Mouse (Mus musculus) erythroid progenitor cell, adult 5-6 weeks (primary cell): ENCODE data around the gene Ube2t. TPM values are rescaled to one million over a fixed set of nuclear protein-coding genes. Genes with fewer than 3 reads are reported as not detected.

ENCODE experiments used
- ATAC-seq: replicated peaks from 2 replicates; pipeline ENCODE4 v1.8.0; 2016; ENCODE audit warnings: moderate number of reproducible peaks, mild to moderate bottlenecking, moderate TSS enrichment, inconsistent platforms; ENCODE audit not compliant: poor library complexity, low FRiP score, severe bottlenecking
- total RNA-seq, 2 experiments: library from RNA; stranded (forward) in 1 of 2; stranded (reverse) in 1 of 2; fragments of 150-400 nt in 1 of 2; fragments of 186-747, 209-891 nt in 1 of 2; gene quantifications; 2 replicates each; pipeline versions ENCODE4 v1.2.3 to v1.2.4; 2015 to 2017; ENCODE audit warnings: low replicate concordance in 2 of 2

Gene Ube2t
- total RNA-seq (2015; ENCODE audit: low replicate concordance): 190 and 216 TPM in 2 replicates
- total RNA-seq (2017; ENCODE audit: low replicate concordance): 59.8 and 74.3 TPM in 2 replicates

DNA sequence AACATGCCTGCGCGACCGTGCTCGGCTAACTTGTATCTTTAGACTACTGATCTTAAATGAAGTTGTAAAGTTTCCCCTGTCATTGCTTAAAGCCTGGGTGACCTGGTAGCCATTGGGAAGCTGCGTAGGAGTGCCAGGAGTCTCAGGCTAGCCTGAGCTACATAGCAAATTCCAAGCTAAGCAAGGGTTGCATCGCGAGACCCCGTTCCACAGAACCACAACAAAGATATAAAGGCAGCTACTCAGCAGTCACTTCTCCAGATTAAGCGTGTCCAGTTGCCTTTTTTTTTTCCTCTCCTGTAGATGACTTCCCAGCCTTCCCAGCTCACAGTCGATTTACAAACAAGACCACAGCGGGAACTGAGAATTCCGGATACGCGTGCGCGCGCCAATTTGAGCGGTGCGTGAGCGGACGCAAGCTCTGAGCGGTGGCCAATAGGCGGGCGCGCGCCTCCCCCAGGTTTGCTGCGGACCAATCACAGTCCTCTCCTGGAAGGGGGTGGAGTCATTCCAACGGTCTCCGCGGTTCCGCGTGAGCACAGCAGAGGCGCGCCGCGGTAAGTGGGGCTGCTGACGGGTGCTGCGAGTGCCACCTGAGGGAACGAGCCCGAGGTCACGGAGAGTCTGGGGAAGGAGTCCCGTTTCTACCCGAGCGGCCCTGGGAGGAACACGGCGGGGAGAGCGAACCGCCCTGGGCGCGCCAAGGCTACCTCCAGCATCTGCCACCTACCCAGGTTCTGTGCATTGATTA, at the start of gene Ube2t:
TSS of gene Ube2t (plus strand) at position 513 of the 751 bp plus-strand sequence.
- peak; percentile 96 for ATAC-seq

DNA sequence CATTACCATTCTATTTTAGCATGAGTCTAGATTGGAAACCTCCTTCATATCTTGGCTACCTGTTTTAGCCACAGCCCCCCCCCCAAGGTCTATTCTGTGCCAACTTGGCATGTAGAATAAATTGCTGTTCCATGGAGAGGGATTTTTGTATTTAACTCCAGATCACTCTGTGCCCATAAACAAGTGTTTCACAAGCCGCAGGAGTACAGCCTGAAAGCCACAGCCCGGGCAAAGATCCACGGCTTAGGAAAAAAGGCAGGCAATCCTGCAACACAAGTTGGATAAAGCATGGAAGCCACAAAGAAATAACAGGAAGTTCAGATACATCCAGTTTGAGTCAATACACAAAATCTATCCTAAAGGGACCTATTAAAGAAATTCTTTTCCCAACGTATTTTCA, 48.8 kb upstream of the Ube2t start:
- no peak for ATAC-seq

DNA sequence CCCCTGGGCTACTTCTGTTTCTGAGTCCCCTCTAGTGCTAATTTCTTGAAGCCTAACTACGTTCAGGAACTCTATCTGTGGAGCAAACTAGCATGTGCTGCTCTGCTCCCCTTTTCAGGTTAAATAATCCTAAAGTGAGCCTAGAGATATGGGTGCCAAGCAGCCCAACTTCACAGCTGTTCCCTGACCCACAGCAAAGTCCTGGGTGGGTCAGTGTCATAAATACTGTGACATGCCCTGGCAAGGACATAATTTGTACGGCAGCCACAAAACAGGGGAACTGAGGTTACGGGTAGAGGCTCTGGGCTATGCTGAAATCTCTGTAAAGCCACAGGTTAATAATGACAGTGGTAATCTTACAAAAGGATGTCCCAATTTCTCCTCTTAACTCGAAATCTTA, 46.9 kb upstream of the Ube2t start:
- no peak for ATAC-seq

DNA sequence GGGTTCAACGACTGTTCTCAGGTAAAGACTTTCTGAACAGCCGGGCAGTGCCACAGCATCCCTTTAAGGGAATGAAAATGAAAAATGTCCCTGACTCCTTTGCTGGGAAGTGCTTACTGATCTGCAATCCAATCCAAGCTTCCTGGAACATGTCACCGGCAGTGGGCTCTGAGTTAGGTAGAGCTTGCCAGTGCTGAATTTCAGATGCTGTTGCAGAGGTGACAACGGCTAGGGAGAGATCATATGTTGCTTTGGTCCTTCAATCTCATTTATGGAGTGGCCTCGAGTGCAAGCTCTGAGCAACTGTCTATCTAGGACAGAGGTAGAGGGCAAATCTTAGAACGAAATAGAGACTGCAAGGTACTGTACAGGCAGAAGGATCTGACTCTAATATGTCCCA, 43.4 kb upstream of the Ube2t start:
- ATAC-seq: no peak

DNA sequence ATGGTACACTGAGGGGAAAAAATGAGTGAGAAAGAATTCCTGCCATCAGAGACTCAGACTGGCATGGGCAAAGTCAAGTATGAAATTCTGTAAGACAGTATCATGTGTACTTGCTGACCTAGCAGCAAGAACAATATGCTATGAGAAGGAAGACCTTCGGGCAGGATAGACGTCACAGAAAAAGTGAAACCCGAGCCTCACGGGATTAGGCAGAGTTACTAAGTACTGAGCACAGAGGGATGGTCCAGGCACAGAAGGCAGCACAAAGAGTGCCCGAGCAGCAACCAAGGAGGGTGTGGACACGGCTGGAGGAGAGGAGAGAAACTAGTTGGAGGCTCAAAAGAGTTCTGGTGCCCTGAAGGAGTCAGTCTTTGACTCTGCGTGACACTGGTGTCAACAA, 29.9 kb upstream of the Ube2t start:
- ATAC-seq: no peak

DNA sequence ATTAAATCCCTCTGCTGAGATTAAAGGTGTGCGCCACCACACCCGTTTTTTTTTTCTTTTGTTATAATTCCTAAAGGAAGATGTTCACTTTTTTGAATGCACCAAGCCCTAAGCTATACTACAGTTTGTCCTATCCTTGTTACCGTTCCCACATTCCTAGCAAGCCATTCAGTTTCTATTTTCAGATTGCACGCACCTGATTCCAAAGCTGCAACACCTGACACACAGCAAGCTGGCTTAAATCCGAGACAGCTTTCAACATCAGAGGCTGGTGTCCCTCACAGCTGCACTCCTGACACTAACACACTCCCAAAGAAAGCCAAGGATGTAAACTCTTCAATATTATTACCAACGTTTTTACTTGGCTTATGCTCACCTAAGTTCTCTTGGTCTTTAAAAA, 26.0 kb upstream of the Ube2t start:
- no peak for ATAC-seq

DNA sequence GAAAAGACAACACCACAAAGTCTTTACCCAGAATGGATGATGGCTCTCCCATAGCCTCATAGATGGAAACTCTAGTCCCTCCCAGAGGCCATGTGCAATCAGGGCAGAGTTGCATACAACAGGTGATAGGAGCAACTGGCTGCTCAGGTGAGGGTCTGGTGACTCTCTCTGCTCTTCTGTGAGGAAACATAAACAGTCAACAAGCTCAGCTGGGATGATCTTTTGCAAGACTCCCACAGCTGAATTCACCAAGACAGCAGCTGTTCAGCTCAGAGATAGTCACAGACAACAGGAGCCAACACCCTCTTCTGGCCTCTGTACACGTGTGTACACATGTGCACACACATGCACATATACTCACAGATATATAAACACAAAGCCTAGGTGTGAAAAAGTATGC, 24.1 kb upstream of the Ube2t start:
- no peak for ATAC-seq

DNA sequence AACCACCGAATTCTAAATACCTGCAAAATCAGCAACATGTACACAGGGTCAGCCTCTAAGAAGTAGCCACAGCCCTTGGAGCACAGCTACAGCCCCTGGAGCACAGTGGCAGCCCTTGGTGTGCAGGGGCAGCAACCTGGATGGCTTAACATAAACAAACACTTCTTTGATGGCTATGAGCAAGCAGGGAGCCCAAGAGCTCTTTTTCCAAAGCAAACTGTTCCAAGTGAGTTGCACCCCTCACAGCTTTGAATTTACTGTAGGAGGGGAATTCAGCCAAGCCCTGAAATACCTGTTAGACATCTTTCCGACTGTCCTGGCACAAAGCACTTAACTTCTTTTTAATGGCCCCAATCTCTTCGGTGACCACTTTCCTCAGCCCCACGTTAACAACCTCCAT, 21.5 kb upstream of the Ube2t start:
- no peak for ATAC-seq

DNA sequence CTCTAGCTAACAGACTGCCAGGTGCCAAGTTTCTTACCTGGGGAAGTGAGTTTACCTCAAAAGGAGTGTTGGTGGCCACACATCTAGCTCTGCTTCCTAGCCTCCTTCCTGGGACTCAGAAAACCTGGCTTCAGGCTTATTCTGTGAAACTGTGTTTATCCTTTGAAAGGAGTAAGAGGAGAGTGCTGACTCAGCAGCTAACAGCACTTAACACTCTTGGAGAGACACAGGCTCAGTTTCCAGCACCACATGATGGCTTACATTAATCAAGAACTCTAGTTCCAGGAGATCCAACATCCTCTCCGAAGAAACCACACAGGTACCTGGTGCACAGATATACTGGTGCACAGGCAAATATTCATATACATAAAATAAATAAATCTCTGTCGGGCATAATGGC, 19.5 kb upstream of the Ube2t start:
- no peak for ATAC-seq

DNA sequence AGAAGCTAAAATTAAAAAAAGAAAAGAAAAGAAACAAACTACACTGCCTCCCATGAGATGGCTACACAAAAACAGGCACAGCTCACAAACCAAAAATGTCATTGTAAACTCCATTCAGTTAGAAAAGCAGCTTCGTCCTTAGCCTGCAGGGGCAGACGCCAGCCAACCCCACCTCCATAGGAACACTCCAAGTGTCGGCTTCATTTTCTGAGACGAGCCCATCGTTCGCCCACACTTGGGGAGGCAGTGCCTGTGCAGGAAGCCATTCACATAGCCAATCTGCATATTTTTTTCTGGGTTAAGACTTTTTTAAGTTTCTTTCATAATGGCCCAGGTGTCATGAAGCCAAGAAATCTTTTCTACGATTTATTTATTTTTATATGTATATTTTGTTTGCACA, 14.8 kb upstream of the Ube2t start:
- no peak for ATAC-seq

DNA sequence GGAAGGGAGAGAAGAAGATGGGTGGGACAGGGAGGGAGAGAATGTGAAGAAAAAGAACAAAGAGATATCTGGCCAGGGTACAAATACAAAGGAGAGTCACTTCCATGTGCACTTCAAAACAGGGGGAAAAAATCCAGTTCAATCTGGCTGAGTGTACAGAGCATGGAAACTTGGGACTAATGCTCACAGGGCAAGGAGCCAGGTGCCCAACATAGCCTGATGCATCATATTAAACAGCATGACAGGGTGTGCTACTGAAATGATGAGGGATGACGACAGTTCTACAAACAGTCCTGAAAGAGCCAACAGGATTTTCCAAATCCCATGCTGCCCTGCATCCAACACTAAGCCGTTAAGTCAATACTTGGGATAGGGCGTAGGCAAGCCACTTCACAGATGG, 12.4 kb upstream of the Ube2t start:
- ATAC-seq: no peak

DNA sequence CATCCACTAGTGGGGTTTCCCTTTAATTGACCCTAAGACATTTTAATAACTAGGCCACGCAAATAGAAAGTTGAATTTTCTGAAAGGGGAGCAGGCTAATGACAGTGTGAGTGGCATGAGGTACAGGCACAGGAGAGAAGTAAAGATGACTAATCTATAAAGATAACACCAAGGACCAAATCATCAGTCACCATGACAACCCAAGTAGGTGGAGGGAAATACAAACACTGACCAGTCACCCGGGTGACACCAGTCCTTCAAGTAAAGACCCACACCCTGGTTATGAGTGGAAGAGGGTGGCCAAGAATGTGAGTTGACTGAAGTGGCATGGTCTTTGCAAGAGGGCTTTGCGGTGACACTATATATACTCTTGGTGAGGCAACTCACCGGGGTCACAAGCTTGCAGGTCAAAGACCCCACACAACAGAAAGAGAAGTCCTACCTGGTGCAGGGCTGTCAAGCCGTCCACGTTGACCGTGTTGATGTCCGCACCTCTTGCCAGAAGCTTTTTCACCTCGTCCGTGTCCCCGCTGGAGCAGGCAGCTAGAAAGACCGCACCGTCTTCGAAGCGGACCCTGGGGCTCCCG, 7.2 kb upstream of the Ube2t start:
- ATAC-seq: no peak

DNA sequence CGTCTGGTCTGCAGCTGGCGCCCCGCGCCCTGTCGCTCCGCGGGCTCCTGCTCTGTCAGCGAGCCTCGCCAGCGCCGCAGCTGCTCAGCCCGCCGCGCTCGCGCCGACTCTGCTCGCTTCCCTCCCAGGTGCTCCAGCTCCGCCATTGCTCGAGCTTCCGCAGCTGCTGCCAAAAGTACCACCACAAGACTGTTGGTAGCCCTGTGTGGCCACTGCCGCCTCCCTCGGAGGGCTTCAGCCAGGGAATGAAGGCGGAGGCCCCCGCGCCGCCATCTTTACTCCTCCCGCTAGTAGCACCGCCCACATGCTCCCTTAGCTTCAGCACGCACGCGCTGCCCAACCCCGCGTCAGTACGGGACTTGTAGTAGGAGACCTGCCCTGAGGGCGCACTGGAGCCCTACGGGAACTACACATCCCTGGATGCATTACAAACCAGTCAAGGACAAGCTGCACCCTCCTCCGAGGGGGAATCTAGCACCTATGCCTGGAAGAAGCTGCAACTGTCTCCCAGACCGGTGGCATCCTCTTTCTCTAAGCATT, 6.7 kb upstream of the Ube2t start, which contains the start of gene Ppp1r12b:
TSS of gene Ppp1r12b (minus strand) at position 306 of the 540 bp plus-strand sequence.
- peak; percentile 99 for ATAC-seq

DNA sequence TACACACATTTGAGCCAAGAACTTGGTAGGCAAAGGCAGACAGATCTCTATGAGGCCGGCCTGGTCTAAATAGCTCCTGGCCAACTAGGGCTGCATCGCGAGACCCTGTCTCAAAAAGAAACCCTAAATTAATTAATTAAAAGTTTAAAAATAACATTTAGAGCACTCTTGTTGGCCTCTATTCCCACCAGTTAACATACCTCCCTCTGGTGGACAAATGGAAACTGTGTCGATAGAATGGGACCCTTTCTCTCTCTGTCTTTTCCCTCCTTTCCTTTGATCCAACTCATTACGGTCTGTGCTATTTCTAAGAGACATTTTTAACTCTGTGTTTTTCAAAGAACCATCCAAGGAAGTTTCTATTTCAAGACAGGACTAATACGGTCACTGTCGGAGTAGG, 1.7 kb upstream of the Ube2t start:
- ATAC-seq: no peak

DNA sequence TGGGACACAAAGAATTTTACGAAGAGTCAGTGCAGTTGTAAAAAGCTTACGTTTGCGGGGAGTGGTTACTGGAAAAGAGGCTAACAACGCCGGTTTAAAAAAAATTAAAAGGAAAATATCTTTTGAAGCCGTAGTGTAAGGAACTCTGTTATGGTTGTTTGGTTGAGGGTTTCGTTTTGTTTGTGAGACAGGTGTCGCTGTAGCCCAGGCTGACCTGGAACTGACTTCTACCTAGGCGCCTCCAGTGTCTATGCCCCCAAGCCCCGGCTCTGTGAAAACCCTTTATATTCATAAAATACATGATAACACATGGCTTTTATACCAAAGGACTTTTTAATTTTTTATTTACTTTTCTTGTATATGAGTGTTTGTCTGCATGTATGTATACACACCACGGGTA, 456 bp downstream of the Ube2t start:
- ATAC-seq: peak; percentile 73

DNA sequence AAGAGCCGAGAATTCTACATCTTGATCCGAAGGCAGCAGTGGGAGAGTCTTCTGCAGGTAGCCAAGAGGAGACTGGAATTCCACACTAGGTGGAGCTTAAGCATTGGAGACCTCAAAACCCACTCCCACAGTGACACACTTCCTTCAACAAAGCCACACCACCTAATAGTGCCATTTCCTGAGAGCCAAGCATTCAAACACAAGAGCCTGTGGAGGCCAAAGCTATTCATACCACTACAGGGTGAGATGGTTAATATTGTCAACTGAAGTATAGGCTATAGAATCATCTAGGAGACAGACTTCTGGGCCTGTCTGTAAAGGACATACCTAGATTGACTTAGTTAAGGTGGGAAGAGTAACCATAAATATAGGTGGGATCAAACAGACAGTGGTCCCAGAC, 3.1 kb downstream of the Ube2t start:
- ATAC-seq: no peak

DNA sequence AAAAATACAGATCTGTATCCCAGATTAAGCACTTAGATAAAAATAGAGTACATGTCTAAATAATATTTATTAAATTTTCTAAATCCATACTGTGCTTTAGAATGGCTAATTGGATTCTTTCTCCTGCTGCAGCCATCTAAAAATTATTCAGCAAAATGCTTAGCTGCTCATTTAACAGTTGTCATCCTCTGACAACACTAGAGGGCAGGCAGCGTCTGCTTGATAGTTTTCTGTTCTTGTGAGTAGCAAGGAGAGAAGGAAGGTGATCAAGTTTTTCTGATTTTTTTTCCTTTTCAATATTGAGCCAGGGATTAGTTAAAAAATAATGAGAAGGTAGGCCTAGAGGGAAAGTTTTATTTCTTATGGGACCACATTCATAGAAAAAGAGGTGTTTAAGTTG, 10.6 kb downstream of the Ube2t start:
- no peak for ATAC-seq

DNA sequence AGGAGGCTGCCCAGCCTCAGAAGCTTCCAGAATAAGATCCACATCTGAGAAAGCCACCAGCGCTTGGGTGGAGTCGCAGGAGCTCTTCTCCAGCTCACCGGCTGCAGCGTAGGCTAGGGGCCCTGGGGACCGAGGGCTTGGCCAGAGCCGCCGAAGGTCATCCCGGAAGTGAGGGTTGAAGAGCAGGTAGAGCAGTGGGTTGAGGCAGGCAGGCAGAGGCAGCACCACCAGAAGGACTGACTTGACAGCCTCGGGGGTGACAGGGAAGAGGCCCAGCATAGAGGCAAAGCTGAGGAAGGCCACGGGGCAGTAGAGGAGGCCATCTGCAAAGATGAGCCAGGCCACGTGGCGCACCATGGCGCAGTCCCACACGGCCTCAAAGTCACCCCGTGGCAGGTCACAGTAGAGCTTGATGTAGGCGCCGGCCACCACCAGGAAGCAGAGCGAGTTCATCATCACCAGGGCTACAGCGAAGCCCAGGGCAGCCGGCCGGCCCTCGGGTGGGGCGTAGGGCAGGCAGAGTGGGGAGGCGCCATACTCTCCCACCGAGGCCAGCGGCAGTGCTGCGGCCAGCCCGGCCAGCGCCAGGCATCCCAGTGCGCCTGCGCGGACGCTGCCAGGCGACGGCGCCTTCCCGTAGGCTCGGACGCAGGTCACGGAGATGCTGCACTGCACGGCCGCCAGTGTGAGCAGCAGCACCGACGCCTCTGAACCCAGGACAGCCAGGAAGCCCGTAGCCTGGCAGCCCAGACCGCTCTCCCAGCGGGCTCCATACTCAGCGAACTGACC, 25.0 kb downstream of the Ube2t start:
- ATAC-seq: no peak

DNA sequence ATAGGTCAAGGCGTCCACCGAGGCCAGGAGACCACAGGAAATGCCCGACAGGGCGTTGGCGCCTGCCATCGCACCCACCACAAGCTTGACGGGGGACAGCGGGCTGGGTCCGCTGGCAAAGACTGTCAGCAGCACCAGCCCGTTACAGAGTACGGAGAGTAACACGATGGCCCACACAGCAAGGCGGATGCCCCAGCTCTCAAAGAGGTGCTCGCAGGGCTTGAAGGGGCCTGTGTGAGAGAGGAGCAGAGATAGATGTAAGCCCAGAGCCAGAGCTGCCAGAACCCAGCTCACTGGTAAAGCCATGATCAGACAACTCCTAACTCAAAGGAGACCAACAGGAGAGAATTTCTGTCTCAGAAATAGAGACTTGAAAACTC, 25.6 kb downstream of the Ube2t start:
- no peak for ATAC-seq

DNA sequence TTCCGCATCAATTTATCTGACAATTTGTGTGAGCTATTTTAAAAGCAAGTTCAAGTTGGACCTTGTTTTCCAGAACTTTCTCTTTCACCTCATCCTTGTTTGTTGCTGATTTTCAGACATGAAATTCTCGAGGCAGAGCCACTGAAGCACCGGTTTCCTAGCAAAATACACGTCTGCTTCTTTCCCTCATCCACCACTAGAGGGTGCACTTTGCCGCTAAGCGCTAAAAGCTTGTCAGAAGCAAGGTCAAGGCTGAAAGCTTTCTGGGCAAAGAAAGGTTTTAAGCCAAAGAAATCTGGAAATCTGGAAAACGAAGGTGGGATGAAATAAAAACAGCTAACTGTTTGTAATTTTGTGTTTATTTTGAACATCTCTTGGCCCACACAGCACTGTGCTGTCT, 27.0 kb downstream of the Ube2t start:
- no peak for ATAC-seq
